ENCODE assay signal across 8 mouse cellular contexts in genomic region chr5:35893805-35894260, GRCm38 (mm10). TPM values are rescaled to one million over a fixed set of nuclear protein-coding genes. Genes with fewer than 3 reads are reported as not detected.
DNase-seq lines count a peak whose midpoint lies in the region; ATAC-seq lines count a peak whose summit lies in the region.

No protein-coding gene starts in this region.

- ATAC-seq in granulocyte monocyte progenitor cell, adult 5-6 weeks (replicated peaks; ENCODE audit: poor library complexity, severe bottlenecking) = peak; percentile 28
- peak; percentile 41 for ATAC-seq in intestine, embryonic 16.5 days
- peak; percentile 52 for ATAC-seq in limb, embryonic 12.5 days (ENCODE audit: insufficient number of reproducible peaks, insufficient read depth, low FRiP score, low TSS enrichment, low read depth)
- ATAC-seq in midbrain, embryonic 12.5 days (ENCODE audit: low FRiP score, low read depth) = peak; percentile 48
- no peak for ATAC-seq in inflammation-experienced regulatory T-cells, adult 6 months

- no peaks in the 10 kb centered on the region for H3K9me3 ChIP-seq in intestine, embryonic 16.5 days (ENCODE audit: control insufficient read depth, low read length)
- no peaks in the 10 kb centered on the region for H3K9me3 ChIP-seq in limb, embryonic 12.5 days
- H3K9me3 ChIP-seq in midbrain, embryonic 12.5 days = no peaks in the 10 kb centered on the region

- no peaks in the 10 kb centered on the region for H3K27me3 ChIP-seq in intestine, embryonic 16.5 days (replicated peaks; ENCODE audit: control insufficient read depth, insufficient read depth, low read length)
- H3K27me3 ChIP-seq in limb, embryonic 12.5 days = 0 out of 2 replicates have a peak, but pooled peaks cover 4% of the 10 kb centered on the region
- H3K27me3 ChIP-seq in midbrain, embryonic 12.5 days = peaks cover 22% of the 10 kb centered on the region

- H3K4me3 ChIP-seq in intestine, embryonic 16.5 days (ENCODE audit: low read length) = peak overlapping the region; percentile 89
- peak overlapping the region; percentile 71 for H3K4me3 ChIP-seq in limb, embryonic 12.5 days (replicated peaks)
- H3K4me3 ChIP-seq in midbrain, embryonic 12.5 days = peak overlapping the region; percentile 84

- H3K27ac ChIP-seq in intestine, embryonic 16.5 days (ENCODE audit: low read length) = peak overlapping the region; percentile 78
- peak overlapping the region; percentile 54 for H3K27ac ChIP-seq in limb, embryonic 12.5 days
- peak overlapping the region; percentile 83 for H3K27ac ChIP-seq in midbrain, embryonic 12.5 days (replicated peaks)

- peak; percentile 87 for DNase-seq in adrenal gland, postnatal 14 days
- DNase-seq in embryo, embryonic 10.5 days (ENCODE audit: low spot score) = peak; percentile 63
- DNase-seq in spleen, adult 12 weeks (ENCODE audit: low spot score) = peak; percentile 1

- peak overlapping the region; percentile 78 for H3K4me2 ChIP-seq in intestine, embryonic 16.5 days (ENCODE audit: low read depth, low read length)
- H3K4me2 ChIP-seq in limb, embryonic 12.5 days = peak overlapping the region; percentile 97
- H3K4me2 ChIP-seq in midbrain, embryonic 12.5 days (replicated peaks) = peak overlapping the region; percentile 93

- peak overlapping the region; percentile 86 for H3K9ac ChIP-seq in intestine, embryonic 16.5 days (ENCODE audit: low read depth, low read length)
- H3K9ac ChIP-seq in limb, embryonic 12.5 days (replicated peaks) = peak overlapping the region; percentile 81
- H3K9ac ChIP-seq in midbrain, embryonic 12.5 days (replicated peaks) = peak overlapping the region; percentile 95

- H3K36me3 ChIP-seq in intestine, embryonic 16.5 days (ENCODE audit: control insufficient read depth, insufficient read depth, low read length) = no peaks in the 10 kb centered on the region
- no peaks in the 10 kb centered on the region for H3K36me3 ChIP-seq in limb, embryonic 12.5 days
- H3K36me3 ChIP-seq in midbrain, embryonic 12.5 days = no peaks in the 10 kb centered on the region

- peaks cover 17% of the 10 kb centered on the region for H3K4me1 ChIP-seq in intestine, embryonic 16.5 days (ENCODE audit: control insufficient read depth, insufficient read depth, low read length)
- peaks cover 16% of the 10 kb centered on the region for H3K4me1 ChIP-seq in limb, embryonic 12.5 days (replicated peaks)
- H3K4me1 ChIP-seq in midbrain, embryonic 12.5 days = peaks cover 39% of the 10 kb centered on the region

- WGBS in intestine, embryonic 16.5 days = under 1% methylated on average over 21 of the region's 21 CpGs
- WGBS in limb, embryonic 12.5 days = under 1% methylated on average over 21 of the region's 21 CpGs
- 1% methylated on average over 21 of the region's 21 CpGs for WGBS in midbrain, embryonic 12.5 days

RNA-seq across cellular contexts. Expression of gene Afap1, which starts 0.7 kb away (rescaled TPM):
- total RNA-seq in adrenal gland, postnatal 14 days (2021) = 20.8 and 24.9 TPM in 2 replicates
- 23.7 and 36.0 TPM in 2 replicates for total RNA-seq in granulocyte monocyte progenitor cell, adult 5-6 weeks (2014; fragmentation: Nextera tagmentation)
- total RNA-seq in granulocyte monocyte progenitor cell, adult 5-6 weeks (2017) = 17.9 and 20.4 TPM in 2 replicates
- 12.6 and 13.3 TPM in 2 replicates for polyA plus RNA-seq in intestine, embryonic 16.5 days (2015; fragmentation: Nextera tagmentation; extraction: Ambion mirVana)
- 15.4 and 16.6 TPM in 2 replicates for polyA plus RNA-seq in limb, embryonic 12.5 days (2016; fragmentation: Nextera tagmentation; extraction: Ambion mirVana)
- 60.7 and 64.6 TPM in 2 replicates for polyA plus RNA-seq in midbrain, embryonic 12.5 days (2016; fragmentation: Nextera tagmentation; extraction: Ambion mirVana)
- 1 to 10 TPM; 1.4 to 8.0 (median 7.3) TPM for polyA plus RNA-seq in inflammation-experienced regulatory T-cells, adult 6 months (2017; shearing (Covaris generic))

Comparison
In these comparisons a context has a peak if more than half of its experiments do, and no peak if none do; other contexts are left out.
1. DNase-seq: peak in every context shown above with its lines; median percentile 87 in adrenal gland, postnatal 14 days; 63 in embryo, embryonic 10.5 days; 1 in spleen, adult 12 weeks.